Mouse (Mus musculus) kidney, adult 11 months (tissue): ENCODE results near the gene Cbfb.
"Not testable (repeated sequence)": the region's sequence is repeated elsewhere in the genome, so short reads cannot be mapped to it uniquely, and the experiment has no call there.

Experiments used
- DNase-seq: peaks from one replicate; pipeline ENCODE4 v3.0.0; 2022

Cbfb gene

DNA sequence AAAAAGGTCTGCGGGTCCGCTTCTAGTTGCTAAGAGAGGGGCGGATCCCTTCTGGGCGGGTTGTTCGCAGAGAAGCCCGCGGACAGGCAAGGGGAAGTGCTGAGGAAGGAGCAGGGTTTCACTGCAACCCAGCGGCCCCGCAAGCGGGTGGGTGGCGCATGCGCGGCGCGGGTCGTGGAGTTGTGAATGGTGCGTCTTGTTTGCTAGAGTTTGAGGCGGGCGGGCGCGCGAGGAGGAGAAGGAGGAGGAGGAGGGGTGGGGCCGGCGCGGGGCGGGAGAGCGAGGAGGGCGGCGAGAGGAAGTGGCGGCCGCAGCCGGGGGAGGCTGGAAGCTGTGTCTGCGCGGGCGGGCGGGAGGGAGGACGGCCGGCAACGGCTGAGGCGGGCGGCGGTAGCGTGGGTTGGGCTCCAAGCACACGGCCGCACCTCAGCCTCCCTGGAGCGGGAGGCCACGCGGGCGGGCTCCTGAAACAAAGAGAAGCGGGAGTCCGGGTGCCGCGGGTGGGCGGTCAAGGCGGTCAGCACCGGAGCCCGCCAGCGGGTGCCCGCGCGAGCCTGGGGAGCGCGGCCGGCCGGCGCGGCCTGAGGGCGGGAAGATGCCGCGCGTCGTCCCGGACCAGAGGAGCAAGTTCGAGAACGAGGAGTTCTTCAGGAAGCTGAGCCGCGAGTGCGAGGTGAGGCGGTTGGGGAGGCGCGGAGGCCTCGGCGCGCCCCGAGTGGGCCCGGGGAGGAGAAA, at the start of gene Cbfb:
Cbfb (plus strand) TSS at position 294 of the 735 bp plus-strand sequence.
- DNase-seq = peak; percentile 97

DNA sequence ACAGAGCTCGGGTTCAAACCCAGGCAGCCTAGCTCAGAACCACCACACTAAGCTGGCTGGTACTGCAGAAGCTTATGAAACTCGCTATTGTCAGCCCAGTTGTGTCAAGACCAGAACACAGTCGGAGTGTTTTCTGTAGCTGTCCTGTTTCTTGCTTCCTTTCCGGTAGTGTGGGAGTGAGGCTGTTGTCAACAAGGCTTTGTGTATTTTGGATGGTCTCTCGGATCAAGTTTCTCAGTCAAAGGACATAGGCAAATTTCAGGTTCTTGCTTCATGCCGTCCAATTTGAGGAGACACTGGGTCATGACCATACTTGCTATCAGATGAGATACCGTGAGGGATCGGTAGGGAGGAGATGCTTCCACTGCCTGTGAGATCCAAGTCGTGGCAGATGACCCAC, 40.6 kb upstream of the Cbfb start:
- DNase-seq = no peak

DNA sequence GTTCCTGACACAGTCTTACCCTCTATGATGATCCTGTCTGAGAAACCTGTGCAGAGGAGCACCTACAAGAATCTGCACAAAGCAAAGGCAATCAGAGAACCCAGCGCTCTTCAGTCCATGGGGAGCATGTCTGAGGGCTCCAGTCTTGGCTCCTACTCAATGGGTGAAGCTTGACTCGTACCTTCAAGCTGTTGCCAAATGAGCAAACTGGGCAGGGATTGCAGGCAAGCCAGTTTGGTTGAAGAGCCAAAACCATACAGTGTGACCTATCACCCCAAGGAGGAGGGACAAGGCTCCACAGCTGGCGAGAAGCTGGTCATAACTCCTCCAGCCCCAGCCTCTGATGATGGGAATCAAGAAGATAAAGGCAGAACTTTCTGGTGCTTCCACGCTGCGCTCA, 39.0 kb upstream of the Cbfb start, which contains the start of gene Ces4a:
Ces4a (plus strand) TSS at position 292 of the 400 bp plus-strand sequence.
- DNase-seq = no peak

DNA sequence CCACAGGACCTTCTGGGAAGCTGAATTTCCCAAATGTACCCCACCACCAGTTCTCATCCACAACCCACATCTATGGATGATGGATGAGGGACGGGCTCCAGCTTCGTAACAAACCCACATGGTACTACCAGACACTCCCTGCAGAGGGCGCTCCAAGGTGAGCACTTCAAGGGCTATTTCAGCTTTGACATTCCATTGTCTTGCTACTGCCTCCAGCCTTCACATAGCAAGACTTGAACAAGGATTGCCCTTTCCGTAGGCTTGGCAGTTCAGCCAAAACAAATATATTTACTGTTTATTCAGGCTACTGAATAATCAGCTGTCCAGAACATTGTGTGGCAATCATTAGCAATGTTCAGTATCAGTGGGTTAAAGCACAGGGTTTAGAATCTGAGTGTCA, 32.1 kb upstream of the Cbfb start:
- DNase-seq = peak; percentile 70

DNA sequence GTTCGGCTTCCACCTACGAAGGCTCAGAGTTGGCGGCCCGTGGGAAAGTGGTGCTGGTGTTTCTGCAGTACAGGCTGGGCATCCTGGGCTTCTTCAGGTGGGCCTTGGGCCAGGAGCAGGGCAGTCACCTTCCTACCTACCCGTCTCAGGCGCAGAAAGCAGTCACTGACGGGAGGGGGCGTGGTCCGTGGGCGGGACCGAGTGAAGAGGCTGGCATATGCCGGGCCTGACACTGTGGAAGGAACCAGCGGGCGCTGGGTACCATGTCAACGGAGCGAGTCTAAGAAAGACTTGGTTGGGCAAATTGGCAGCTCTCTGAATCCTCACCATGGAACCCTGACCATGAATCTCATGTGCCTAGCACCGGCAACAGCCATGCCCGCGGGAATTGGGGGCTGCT, 28.1 kb upstream of the Cbfb start:
- no peak for DNase-seq

DNA sequence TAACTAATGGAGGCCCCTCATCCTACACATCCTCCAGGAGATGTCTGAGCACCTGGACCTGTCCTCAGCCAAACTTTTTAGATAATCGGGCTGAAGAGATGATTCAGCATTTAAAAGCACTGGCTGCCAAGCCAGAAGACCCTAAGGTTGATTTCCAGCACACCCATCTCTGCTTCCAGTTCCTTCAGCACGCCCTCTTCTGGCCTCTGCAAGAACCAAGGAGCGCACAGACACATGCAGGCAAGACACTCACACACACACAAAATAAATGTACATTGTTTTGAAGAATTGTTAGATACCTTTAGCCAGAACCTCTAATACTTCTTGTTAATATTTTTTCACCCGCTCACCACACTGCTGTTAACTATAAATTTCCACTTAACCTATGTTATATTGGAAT, 18.8 kb upstream of the Cbfb start:
- DNase-seq = no peak

DNA sequence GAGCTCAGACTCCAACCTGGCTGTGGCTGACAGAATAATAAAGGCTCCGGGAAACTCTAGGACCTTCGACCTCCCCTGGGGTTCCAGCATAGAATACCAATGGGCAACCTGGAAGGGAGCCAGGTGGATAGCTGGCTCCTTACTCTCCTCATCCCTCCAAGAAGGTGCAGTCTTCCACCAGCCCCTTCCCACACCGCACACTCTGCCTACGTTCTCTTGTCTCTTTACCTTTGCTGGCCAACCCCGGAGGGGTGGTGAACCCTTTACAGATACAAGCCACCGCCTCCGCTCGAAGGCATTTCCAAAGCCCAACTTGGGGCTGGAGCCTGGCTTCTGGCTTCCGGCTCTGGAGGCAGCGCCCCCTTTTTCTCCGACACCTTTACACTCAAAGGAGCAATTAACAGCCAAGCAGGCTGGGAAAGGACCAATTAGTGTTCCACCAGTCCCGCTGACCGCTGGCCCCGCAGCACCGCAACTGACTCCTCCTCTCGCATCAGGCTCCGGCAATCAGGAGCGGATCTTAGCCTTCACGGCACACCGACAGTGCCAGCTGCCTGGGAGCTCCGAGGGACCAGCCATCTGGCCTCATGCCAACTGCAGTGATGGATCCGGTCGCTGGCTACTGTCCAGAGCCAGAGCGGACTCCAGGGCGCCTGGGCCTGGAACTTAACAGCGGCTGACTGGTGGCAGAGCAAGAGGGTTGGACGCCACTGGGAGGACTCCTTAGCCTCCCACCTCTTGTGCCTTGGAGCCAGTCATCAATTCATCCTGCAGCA, 17.7 kb upstream of the Cbfb start:
- DNase-seq = peak; percentile 85

DNA sequence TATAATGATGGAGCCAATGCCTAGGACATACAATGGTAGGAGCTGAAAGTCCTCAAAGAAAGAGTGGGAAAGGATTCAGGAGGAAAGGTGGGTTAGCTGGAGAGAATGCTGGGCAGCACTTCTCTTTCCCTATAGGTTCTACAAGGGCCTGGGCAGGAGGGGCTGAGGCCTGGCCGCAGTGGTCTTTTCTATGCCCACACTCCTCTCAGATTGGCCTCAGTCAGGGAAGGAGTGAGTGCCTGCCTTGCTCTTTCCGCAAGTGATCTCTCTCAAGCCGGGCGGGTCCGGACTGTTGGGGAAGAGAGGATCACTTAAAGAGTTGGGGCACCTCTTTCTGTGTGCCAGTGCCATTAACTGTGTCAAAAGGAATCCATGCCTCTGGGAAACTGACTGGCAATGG, 16.2 kb upstream of the Cbfb start:
- DNase-seq = no peak

DNA sequence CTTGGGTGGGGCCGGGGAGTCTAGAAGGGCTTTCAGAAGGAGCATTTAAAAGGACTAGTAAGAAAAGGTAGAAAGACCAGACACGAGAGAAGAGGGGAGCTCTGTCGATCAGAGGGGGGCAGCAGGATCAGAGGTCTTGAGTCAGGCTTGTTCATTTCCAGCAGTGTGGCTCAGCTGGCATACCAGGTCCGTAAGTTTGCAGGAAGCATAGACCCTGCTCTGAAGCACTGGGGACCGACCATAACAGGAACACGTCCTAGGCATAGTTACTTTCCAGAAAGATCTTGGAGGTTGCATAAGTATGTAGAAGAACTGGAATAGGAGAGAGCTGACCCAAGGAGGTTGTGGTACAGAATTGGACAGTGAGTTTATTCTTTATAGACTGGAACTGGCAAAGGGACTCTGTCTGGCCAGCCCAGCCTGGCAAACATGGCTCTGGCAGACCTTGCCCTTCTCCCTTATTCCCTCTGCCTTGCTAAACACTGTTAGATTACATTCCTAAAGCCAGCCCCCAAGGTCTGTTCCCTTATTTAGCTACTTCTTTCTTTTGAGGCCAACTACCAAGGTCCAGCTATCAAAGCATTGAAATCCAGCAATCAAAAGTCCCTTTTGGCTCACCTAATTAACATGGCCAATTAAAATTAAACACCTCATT, 15.3 kb upstream of the Cbfb start:
- DNase-seq = no peak

DNA sequence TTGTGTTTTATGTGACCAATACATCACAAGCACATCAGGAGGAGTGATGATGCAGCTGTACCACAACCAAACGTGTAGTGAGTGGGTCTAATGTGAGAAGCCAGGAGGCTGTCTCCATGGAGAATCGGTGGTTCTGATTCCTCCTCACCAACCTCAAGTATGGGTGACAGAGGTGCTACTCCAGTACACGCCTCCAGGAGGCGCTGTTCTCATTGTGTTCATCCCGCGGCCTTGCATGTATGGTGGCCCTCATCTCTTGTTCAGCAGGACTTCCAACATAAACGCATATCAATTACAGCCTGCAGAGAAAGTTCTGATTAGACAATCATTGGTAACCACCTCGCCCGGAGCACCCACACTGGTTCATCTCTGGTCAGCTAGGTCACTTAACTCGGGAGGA, 12.9 kb upstream of the Cbfb start:
- peak; percentile 23 for DNase-seq

DNA sequence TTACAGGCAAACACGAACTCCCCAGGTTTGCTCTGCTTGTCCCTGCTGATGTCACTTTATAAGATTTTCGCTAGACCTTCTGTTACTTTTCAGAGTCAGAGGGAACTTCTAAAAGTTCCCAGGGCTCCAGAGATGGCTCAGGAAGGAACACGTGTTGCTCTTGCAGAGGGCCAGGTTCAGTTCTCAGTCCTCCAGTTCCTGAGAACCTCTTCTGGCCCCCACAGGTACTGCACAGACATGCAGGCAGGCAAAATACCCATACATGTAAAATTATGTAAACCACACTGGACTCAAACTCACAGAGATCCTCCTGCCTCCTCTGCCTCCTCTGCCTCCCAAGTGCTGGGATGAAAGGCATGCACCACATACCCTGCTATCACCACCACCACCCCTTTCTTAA, 12.4 kb upstream of the Cbfb start:
- no peak for DNase-seq

DNA sequence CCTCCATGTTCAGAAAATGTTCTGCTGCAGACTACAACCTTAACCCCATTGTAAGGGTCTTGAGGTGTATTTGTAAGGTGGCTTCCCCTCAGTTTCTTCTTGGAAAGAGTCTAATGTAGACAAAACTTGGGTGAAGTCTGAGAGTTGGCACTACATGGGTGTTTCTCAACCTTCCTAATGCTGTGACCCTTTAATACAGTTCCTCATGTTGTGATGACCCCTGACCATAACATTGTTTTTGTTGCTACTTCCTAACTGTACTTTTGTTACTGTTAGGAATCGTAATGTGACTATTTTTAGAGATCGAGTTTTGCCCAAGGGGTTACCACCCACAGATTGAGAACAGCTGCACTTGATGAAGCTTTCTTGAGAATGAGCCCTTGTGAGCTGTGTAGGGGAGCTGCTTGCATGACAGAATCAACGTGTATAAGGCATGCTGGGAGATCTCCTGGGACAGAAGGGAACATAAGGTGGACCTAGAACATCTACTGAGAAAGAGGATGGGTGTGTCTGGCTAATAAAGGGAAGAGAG, 9.3 kb upstream of the Cbfb start:
- no peak for DNase-seq

DNA sequence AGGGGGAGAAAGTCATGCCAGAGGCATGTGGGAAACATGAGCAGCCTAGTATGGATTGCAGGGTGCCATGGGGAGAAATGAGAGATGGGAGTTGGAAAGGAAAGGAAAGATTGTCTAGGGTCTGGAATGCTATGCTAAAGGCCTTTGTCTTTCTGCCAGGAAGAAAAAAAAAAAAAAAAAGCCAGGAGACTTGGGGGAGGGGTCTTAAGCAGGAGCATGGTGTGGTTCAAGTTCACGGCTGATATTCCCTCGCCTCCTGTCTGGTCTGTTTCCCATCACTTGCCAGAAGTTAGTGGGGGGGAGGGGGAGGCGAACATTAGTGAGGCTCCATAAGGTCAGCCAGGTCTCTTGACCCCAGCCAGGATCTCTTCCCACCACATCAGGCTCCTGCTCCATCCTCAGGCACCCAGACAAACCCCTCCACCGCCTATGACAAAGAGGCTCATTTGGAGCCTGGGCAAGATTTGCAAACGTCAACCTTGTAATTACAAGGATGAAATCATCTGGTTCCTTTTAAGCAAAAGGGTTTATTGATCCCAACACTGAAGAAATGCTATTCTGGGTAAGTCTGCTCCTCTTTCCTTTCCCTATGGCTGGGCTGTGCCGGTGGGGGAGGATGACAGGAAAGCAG, 6.1 kb upstream of the Cbfb start:
- DNase-seq = no peak

DNA sequence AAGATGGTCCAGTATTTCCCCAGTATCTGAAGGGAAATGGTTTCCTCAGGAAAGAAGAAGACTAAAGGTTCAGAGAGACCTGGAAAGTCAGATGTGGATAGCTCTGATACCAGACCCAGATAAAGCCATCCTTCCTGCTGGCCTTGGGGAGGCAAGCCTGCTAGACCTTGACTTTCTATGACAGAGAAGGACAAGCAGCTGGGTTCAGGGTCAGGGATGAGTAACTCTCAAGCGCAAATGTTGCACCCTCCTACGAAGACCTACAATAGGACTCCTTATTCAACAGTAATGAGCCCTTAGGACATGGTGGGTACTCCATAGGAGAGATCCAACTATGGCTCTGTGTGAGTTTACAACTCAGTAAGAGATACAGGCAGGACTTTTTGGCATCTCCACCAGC, 5.3 kb upstream of the Cbfb start:
- no peak for DNase-seq

DNA sequence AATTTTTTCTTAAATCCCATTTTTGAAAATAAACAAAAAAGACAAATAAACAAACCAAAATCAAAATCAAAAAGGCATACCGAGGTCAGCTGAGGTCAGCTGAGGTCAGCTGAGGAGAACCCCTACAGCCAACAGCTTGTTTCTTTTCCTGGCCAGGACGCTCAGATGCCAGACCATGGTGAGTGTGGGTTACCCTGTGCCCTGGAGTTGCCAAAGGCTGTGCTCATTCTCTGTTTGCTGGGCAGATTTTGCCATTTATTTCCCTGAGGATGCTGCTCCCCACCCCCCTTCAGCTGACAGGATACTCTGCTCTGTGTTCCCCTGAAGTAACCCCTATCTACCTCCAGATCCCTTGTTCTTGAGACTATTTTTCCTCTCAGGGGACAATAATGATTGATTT, 3.4 kb upstream of the Cbfb start:
- no peak for DNase-seq

DNA sequence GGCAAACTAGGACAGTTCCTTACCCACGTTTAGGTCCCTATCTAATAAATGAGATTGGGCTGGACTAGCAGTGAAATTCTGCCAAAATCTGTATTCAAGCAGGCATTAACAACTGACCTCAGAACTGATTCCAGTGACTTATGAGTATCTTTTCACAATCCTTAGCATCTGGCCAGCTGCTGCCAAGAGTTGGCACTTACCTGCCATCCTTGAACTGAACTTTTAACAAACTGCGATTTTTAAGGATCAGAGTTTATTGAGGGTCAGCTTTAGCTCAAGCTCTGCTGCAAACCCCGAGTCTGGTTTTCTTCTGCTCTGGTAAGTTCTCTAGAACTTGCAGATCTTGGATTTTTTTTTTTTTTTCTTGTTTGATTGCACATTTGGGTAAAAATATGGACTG, 892 bp upstream of the Cbfb start:
- DNase-seq = no peak

DNA sequence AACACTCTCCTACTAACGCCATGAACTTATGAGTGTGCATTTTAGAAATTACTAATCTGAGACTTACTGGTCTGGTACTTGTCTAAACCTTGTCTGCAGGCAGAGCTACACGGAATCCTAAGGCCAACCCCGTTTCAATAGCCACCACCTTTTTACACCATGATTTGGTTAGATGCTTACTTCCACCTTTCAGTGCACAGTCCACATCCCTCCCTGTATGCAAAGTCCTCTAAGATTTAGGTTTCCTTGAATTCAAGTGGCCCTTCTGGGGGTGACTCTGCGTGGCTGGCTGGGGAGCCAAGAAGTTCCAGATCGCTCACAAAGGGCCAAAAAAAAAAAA, 463 bp upstream of the Cbfb start:
- no peak for DNase-seq

DNA sequence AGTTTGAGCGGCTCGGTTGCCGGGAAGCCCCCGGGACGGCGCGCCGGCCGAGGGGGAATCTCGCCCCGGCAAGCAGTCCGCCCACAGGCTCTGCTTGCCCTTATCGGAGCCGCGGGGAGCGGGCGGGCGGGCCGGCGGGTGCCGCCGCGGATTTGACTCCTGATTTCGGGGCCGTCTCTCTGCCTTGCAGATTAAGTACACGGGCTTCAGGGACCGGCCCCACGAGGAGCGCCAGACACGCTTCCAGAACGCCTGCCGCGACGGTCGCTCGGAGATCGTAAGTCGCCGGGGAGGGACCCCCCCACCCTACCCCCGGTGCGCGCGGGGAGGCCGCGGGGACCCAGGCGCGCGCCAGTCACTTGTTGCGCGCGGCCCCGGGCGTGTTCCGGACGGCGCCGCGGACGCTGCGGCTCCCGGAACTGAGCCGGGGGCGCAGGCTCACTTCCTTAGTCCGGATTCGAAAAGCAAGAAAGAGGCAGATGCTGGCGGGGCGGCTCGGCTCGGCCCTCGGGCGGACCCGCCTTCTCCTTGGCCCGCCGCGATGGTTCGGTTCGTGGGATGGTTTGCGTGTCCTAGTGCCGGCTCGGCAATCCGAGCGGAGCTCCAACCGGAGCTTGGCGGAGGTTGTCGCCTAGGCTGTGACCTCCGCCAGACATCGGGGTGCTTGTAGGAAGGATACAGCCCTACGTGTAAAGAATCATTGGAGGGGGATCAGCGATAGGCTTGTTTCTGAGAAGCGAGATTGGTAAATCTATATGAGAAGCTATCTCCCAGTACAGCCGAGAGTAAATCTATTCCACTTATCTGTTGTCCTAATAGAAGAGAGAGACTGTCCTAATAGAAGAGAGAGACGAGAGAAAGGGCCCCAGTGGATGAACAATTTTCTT, 885 bp downstream of the Cbfb start:
- DNase-seq = peak; percentile 55

DNA sequence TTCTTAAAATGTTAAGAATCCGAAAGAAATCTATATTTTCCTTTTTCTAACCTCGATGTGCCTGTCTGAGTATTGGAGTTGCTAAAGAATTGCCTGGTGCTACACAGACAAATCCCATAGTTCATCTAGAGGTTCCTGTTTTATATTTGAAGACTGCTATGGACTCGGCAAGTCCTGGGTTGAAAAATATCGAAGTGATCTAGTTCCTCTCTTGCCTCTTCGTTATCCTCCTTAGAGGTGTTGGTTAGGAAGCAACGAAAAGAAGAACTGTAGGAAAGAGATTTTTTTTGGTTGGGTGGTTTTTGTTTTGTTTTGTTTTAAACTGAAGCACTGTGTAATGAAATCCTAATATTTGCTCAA, 1.5 kb downstream of the Cbfb start:
- no peak for DNase-seq

DNA sequence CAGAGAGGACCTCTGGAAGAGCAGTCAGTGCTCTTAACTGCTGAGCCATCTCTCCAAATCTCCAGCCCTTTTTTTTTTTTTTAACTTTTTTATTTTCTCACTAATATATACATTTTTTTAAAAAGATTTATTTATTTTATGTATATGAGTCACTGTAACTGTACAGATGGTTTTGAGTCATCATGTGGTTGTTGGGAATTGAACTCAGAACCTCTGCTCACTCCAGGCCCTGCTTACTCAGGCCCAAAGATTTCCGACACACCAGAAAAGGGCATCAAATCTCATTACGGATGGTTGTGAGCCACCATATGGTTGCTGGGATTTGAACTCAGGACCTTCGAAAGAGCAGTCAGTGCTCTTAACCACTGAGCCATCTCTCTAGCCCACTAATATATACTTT, 4.8 kb downstream of the Cbfb start:
- DNase-seq = not testable (repeated sequence)

DNA sequence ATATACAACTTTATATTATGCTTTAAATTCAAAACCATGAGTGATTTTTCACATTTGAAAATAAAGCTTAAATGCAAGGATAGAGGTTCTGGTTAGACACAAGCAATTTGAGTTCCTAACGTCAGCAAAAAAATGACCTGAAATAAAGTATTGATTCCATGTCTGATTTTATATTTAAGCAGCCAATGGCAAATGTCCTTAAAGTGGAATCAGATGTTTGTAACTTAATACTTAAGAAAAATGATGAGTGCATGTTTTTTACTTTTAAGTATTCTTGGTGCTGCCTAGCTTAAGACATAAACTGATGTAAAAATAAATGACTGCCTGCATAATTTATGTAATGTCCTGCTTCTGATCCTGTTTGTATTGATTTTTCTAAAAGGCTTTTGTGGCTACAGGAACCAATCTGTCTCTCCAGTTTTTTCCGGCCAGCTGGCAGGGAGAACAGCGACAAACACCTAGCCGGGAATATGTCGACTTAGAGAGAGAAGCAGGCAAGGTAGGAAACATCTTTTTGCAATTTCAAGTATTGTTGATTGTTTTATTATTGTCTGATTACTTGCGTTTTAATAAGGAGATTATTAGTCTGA, 7.8 kb downstream of the Cbfb start:
- DNase-seq = no peak

DNA sequence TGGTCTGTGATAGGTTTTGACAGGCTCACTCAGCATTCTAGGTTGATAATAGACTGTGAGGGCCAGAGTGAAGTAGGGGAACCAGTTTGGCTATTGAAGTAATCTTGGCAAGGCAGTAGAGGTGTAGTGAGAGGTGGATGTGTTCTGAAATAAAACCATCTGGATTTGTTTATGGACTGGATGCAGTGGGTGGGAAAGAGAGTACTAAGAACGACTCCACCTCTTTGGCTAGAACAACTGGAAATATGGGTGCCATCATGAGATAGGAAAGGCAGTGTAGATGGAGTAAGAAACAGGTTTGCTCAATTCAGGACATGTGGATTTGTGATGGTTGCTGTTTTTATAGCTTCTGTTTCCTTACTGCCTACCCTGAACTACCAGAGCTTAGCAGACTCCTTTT, 11.7 kb downstream of the Cbfb start:
- no peak for DNase-seq
